Mouse (Mus musculus) myocyte (in vitro differentiated cells): ENCODE measurements at regions not wholly inside any gene's neighbourhood (a gene's known extent, or its start where the extent isn't known, plus 50 kb on each side); places are given as distances from the start of the nearest gene placed in this dataset.

ENCODE experiments used
- H3K27me3 ChIP-seq: one replicate; pipeline ENCODE4 v1.6.1; 2011; ENCODE audit not compliant: control insufficient read depth, insufficient read depth, insufficient read length
- H3K36me3 ChIP-seq: one replicate; pipeline ENCODE4 v1.6.1; 2011; ENCODE audit not compliant: control insufficient read depth, insufficient read depth
- H3K4me2 ChIP-seq: one replicate; pipeline ENCODE4 v1.6.1; 2011; ENCODE audit warnings: low read depth, control low read depth
- H3K4me3 ChIP-seq: one replicate; pipeline ENCODE4 v1.5.1; 2011; ENCODE audit warnings: mild to moderate bottlenecking, control low read depth, moderate library complexity
- H3K79me2 ChIP-seq: one replicate; pipeline ENCODE4 v1.6.1; 2011; ENCODE audit not compliant: control insufficient read depth, insufficient read depth
- H3ac ChIP-seq: one replicate; pipeline ENCODE4 v1.6.1; 2011; ENCODE audit not compliant: control insufficient read depth, insufficient read length
- CEBPB ChIP-seq: IDR thresholded peaks from 2 replicates; pipeline ENCODE4 v1.6.1; 2011; ENCODE audit warnings: mild to moderate bottlenecking, moderate library complexity; ENCODE audit not compliant: poor library complexity, insufficient read depth, severe bottlenecking
- E2F4 ChIP-seq: IDR thresholded peaks from one replicate; pipeline ENCODE4 v1.6.1; 2011; ENCODE audit warnings: mild to moderate bottlenecking, control low read depth, moderate library complexity; ENCODE audit not compliant: insufficient read depth
- MAX ChIP-seq: IDR thresholded peaks from one replicate; pipeline ENCODE4 v1.6.1; 2011; ENCODE audit warnings: low read depth, mild to moderate bottlenecking, control low read depth
- MYOD1 ChIP-seq, 3 experiments: IDR thresholded peaks; one replicate each; pipeline ENCODE4 v1.6.1; 2011; ENCODE audit warnings: control low read depth in 2 of 3, low read depth in 2 of 3, mild to moderate bottlenecking in 2 of 3, moderate library complexity in 1 of 3; ENCODE audit not compliant: insufficient read length in 2 of 3, control insufficient read depth in 1 of 3
- MYOG ChIP-seq, 3 experiments: IDR thresholded peaks; one replicate each; pipeline ENCODE4 v1.6.1; 2011; ENCODE audit warnings: control low read depth in 2 of 3, low read depth in 2 of 3, mild to moderate bottlenecking in 2 of 3; ENCODE audit not compliant: insufficient read length in 2 of 3, control insufficient read depth in 1 of 3, insufficient read depth in 1 of 3
- POLR2A ChIP-seq: IDR thresholded peaks from one replicate; pipeline ENCODE4 v1.6.1; 2011; ENCODE audit warnings: low read depth, mild to moderate bottlenecking, control low read depth, moderate library complexity; ENCODE audit not compliant: insufficient read length
- POLR2AphosphoS2 ChIP-seq: IDR thresholded peaks from one replicate; pipeline ENCODE4 v1.6.1; 2011; ENCODE audit warnings: low read depth, control low read depth; ENCODE audit not compliant: insufficient read length
- REST ChIP-seq: IDR thresholded peaks from one replicate; pipeline ENCODE4 v1.6.1; 2011; ENCODE audit warnings: mild to moderate bottlenecking, control low read depth, moderate library complexity; ENCODE audit not compliant: insufficient read depth, insufficient read length
- SRF ChIP-seq: IDR thresholded peaks from one replicate; pipeline ENCODE4 v1.6.1; 2011; ENCODE audit warnings: low read depth; ENCODE audit not compliant: control insufficient read depth, insufficient read length
- TCF12 ChIP-seq: IDR thresholded peaks from one replicate; pipeline ENCODE4 v1.6.1; 2011; ENCODE audit warnings: mild to moderate bottlenecking, control low read depth; ENCODE audit not compliant: poor library complexity, insufficient read depth, severe bottlenecking
- TCF3 ChIP-seq: IDR thresholded peaks from one replicate; pipeline ENCODE4 v1.6.1; 2011; ENCODE audit warnings: low read depth, control low read depth; ENCODE audit not compliant: insufficient read length
- USF1 ChIP-seq: IDR thresholded peaks from one replicate; pipeline ENCODE4 v1.6.1; 2011; ENCODE audit warnings: low read depth, mild to moderate bottlenecking, control low read depth, moderate library complexity

GRCm38 (mm10) chr13:83727051-83727765 is 223.4 kb downstream of the Mef2c start:
- no peaks in the 10 kb centered on the region for H3K36me3 ChIP-seq
- no peak overlapping the region for H3ac ChIP-seq
- H3K27me3 ChIP-seq = no peaks in the 10 kb centered on the region
- no peak overlapping the region for H3K4me3 ChIP-seq
- H3K4me2 ChIP-seq = no peak overlapping the region
- TF ChIP-seq USF1 (no peak), POLR2A (no peak), TCF3 (no peak), MYOG (IDR thresholded peaks at IDR 0.05; ENCODE audit: control insufficient read depth in 1 of 3, insufficient read depth in 1 of 3, insufficient read length in 2 of 3, low read depth in 2 of 3) (no peak), TCF12 (no peak), REST (no peak), E2F4 (no peak), SRF (no peak), CEBPB (no peak)
- H3K79me2 ChIP-seq = no peaks in the 10 kb centered on the region

- H3K27me3 ChIP-seq = no peaks in the 10 kb centered on the region
- no peak overlapping the region for H3K4me2 ChIP-seq
- TF ChIP-seq SRF (no peak), CEBPB (no peak), REST (no peak), MYOD1 (IDR thresholded peaks at IDR 0.05; ENCODE audit: control insufficient read depth in 1 of 3, insufficient read length in 2 of 3, low read depth in 2 of 3) (no peak)
- no peak overlapping the region for H3ac ChIP-seq
- no peak overlapping the region for H3K4me3 ChIP-seq
- no peaks in the 10 kb centered on the region for H3K79me2 ChIP-seq
- no peaks in the 10 kb centered on the region for H3K36me3 ChIP-seq
These were observed 224.0 kb downstream of the Mef2c start for GRCm38 (mm10) chr13:83727766-83728395.

- Histone ChIP-seq H3K4me2 (peak overlapping the region; percentile 5), H3ac (no peak overlapping the region), H3K4me3 (no peak overlapping the region), H3K27me3 (no peaks in the 10 kb centered on the region), H3K79me2 (no peaks in the 10 kb centered on the region), H3K36me3 (no peaks in the 10 kb centered on the region)
- no peak for TF ChIP-seq MYOD1 (IDR thresholded peaks at IDR 0.05; ENCODE audit: control insufficient read depth in 1 of 3, insufficient read length in 2 of 3, low read depth in 2 of 3)
- no peak for TF ChIP-seq MYOG (IDR thresholded peaks at IDR 0.05; ENCODE audit: control insufficient read depth in 1 of 3, insufficient read depth in 1 of 3, insufficient read length in 2 of 3, low read depth in 2 of 3)
- no peak for TF ChIP-seq POLR2A
- TF ChIP-seq CEBPB = no peak
- TF ChIP-seq TCF12 = no peak
- no peak for TF ChIP-seq POLR2AphosphoS2
- TF ChIP-seq SRF = no peak
- TF ChIP-seq REST = no peak
- no peak for TF ChIP-seq E2F4
- no peak for TF ChIP-seq TCF3
These were observed 224.7 kb downstream of the Mef2c start for GRCm38 (mm10) chr13:83728421-83729010.

GRCm38 (mm10) chr13:83729331-83730009 is 225.6 kb downstream of the Mef2c start:
- Histone ChIP-seq H3K4me2 (peak overlapping the region; percentile 77), H3ac (no peak overlapping the region), H3K4me3 (peak overlapping the region; percentile 26), H3K27me3 (no peaks in the 10 kb centered on the region), H3K79me2 (no peaks in the 10 kb centered on the region), H3K36me3 (no peaks in the 10 kb centered on the region)
- TF ChIP-seq POLR2A = peak; percentile 25
- no peak for TF ChIP-seq E2F4
- no peak for TF ChIP-seq REST
- no peak for TF ChIP-seq MYOD1 (IDR thresholded peaks at IDR 0.05; ENCODE audit: control insufficient read depth in 1 of 3, insufficient read length in 2 of 3, low read depth in 2 of 3)
- no peak for TF ChIP-seq SRF
- TF ChIP-seq POLR2AphosphoS2 = no peak
- TF ChIP-seq MYOG (IDR thresholded peaks at IDR 0.05; ENCODE audit: control insufficient read depth in 1 of 3, insufficient read depth in 1 of 3, insufficient read length in 2 of 3, low read depth in 2 of 3) = peak in 1 of 3 experiments; percentile 23
- no peak for TF ChIP-seq USF1
- TF ChIP-seq TCF3 = no peak
- TF ChIP-seq CEBPB = no peak
- no peak for TF ChIP-seq MAX
- no peak for TF ChIP-seq TCF12
